Mouse (Mus musculus): Measurements from ENCODE around the gene Cops8. TPM values are rescaled to one million over a fixed set of nuclear protein-coding genes. Genes with fewer than 3 reads are reported as not detected.

Gene Cops8
- 152 TPM for polyA plus RNA-seq (2017; shearing (Covaris generic))

DNA sequence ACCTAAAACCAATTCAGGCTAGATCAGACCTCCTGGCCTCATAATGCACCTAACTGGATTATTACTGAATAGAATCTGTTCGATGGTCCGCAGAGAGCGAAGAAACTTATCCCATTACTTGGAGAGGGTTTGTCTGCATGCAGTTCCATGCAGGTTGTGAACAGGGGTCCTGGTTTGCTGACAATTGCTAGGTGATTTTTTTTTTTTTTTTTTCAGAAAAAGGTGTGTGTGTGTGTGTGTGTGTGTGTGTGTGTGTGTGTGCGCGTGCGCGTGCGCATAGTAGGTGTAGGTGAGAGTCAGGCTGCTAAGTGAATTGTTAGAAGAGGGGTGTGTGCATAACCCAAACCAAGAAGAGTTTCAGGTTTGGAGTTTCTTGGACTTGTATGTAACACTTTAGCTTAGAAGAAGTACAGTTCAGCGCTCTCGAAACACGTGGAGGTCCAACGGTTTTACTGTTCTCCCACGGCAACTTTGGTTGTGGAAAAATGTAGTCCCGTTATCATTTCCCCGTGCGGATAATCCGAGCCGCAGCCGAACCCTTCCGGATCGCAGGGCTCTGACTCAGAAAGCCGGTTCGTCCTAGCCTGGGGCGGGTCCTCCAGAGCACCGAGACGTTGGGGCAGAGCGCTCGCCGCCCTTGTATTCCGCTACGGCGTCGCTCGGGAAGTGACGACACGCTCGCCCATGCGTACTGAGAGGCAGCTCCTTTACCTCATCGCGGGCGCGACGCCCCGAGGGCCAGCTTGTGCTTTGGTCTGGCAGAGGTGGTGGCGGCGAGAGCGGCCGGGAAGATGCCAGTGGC, at the start of gene Cops8:
Gene Cops8, plus strand, starts transcription at position 223 of the 802 bp plus-strand sequence.

Other genes with a start within 250 kb of the Cops8 start
- not detected for gene Col6a3, start 241.0 kb downstream of the Cops8 start, polyA plus RNA-seq (2017; shearing (Covaris generic))